Mouse (Mus musculus) kidney, adult 2 months (tissue): ENCODE results near the gene AC131692.1.

Source experiments
- CTCF ChIP-seq: fragments of 200-500 bp; conservative IDR thresholded peaks from 2 replicates; pipeline ENCODE4 v1.5.1; 2011; ENCODE audit warnings: low read depth, mild to moderate bottlenecking, control low read depth, low read length, moderate library complexity, mixed read lengths; ENCODE audit not compliant: insufficient read depth, insufficient read length
- POLR2A ChIP-seq: fragments of 200-500 bp; IDR thresholded peaks from one replicate; pipeline ENCODE4 v1.6.1; 2011; ENCODE audit warnings: low read depth, low read length, control low read depth

- TF ChIP-seq POLR2A (no peak), CTCF (no peak)
Measured at GRCm38 (mm10) chr19:6127760-6128341, 33.6 kb downstream of the AC131692.1 start, which contains the start of gene Snx15.
